Mouse (Mus musculus): ENCODE data around the gene Zdhhc22.

The Zdhhc22 gene

GRCm38 (mm10) chr12:86989890-86990754, at the start of gene Zdhhc22:
Gene Zdhhc22 (minus strand): TSS chr12:86990430.
- DNase-seq = peak; percentile 39

- no peak for DNase-seq
Measured at GRCm38 (mm10) chr12:87036631-87037030, 46.4 kb upstream of the Zdhhc22 start.

- no peak for DNase-seq
Measured at GRCm38 (mm10) chr12:87031163-87031763, 41.0 kb upstream of the Zdhhc22 start.

- no peak for DNase-seq
Measured at GRCm38 (mm10) chr12:87029251-87029976, 39.2 kb upstream of the Zdhhc22 start.

- no peak for DNase-seq
Measured at GRCm38 (mm10) chr12:87028068-87028467, 37.8 kb upstream of the Zdhhc22 start.

- DNase-seq = no peak
Measured at GRCm38 (mm10) chr12:87027391-87027790, 37.2 kb upstream of the Zdhhc22 start.

- DNase-seq = no peak
Measured at GRCm38 (mm10) chr12:87026871-87027240, 36.6 kb upstream of the Zdhhc22 start.

GRCm38 (mm10) chr12:87026109-87026870, 36.1 kb upstream of the Zdhhc22 start:
- peak; percentile 60 for DNase-seq

GRCm38 (mm10) chr12:87023456-87023855, 33.2 kb upstream of the Zdhhc22 start:
- no peak for DNase-seq

GRCm38 (mm10) chr12:87022006-87022405, 31.8 kb upstream of the Zdhhc22 start:
- DNase-seq = no peak

GRCm38 (mm10) chr12:87021040-87021439, 30.8 kb upstream of the Zdhhc22 start, which contains the start of gene Tmem63c:
Gene Tmem63c (plus strand): TSS chr12:87021340.
- DNase-seq = no peak

GRCm38 (mm10) chr12:87018756-87019155, 28.5 kb upstream of the Zdhhc22 start:
- no peak for DNase-seq

GRCm38 (mm10) chr12:87017041-87017440, 26.8 kb upstream of the Zdhhc22 start:
- peak; percentile 49 for DNase-seq

- no peak for DNase-seq
Measured at GRCm38 (mm10) chr12:87004596-87004995, 14.4 kb upstream of the Zdhhc22 start.

- no peak for DNase-seq
Measured at GRCm38 (mm10) chr12:87003606-87004005, 13.4 kb upstream of the Zdhhc22 start.

- DNase-seq = no peak
Measured at GRCm38 (mm10) chr12:87002815-87003214, 12.6 kb upstream of the Zdhhc22 start.

- DNase-seq = no peak
Measured at GRCm38 (mm10) chr12:87002209-87002608, 12.0 kb upstream of the Zdhhc22 start.

- DNase-seq = no peak
Measured at GRCm38 (mm10) chr12:87000840-87001176, 10.6 kb upstream of the Zdhhc22 start.

- no peak for DNase-seq
Measured at GRCm38 (mm10) chr12:87000151-87000839, 10.1 kb upstream of the Zdhhc22 start.

GRCm38 (mm10) chr12:86999283-86999820, 9.1 kb upstream of the Zdhhc22 start:
- DNase-seq = no peak

GRCm38 (mm10) chr12:86998699-86999098, 8.5 kb upstream of the Zdhhc22 start:
- DNase-seq = no peak

GRCm38 (mm10) chr12:86995931-86996330, 5.7 kb upstream of the Zdhhc22 start:
- no peak for DNase-seq

Data from liver (tissue).